Mouse (Mus musculus) activated CD4-positive, CD25-positive, alpha-beta regulatory T cell, adult 4 months (primary cell): Measurements from ENCODE around the gene Ms4a2. TPM values are rescaled to one million over a fixed set of nuclear protein-coding genes. Genes with fewer than 3 reads are reported as not detected.

Experiments
- ATAC-seq: one replicate; pipeline ENCODE4 v1.8.0; 2017
- polyA plus RNA-seq, 2 experiments: library from polyadenylated mRNA; unstranded; fragments of 100-300 nt; shearing (Covaris generic); gene quantifications; one replicate each; pipeline ENCODE4 v1.2.1; 2017

Gene Ms4a2
- polyA plus RNA-seq, 2 experiments from 2014 or later = not detected

- ATAC-seq = no peak
These were observed 48.6 kb downstream of the Ms4a2 start for GRCm38 (mm10) chr19:11574965-11575364.

Other genes with a start within 250 kb of the Ms4a2 start
- gene Ms4a4a, start 248.2 kb downstream of the Ms4a2 start, polyA plus RNA-seq = 1 to 10 TPM in 1 of 2 experiments, not detected in 1; 1.3 TPM
- gene Ms4a4c, start 218.9 kb downstream of the Ms4a2 start, polyA plus RNA-seq = 10 to 100 TPM; 51.6 to 56.7 TPM
- gene Ms4a4b, start 180.2 kb downstream of the Ms4a2 start, polyA plus RNA-seq = 1,000 to 10,000 TPM; 2,094 to 2,461 TPM
- gene Ms4a6c, start 154.4 kb downstream of the Ms4a2 start, polyA plus RNA-seq = 10 to 100 TPM; 12.5 to 13.3 TPM
- 100 to 1,000 TPM; 497 to 564 TPM for gene Gm8369, start 137.8 kb downstream of the Ms4a2 start, polyA plus RNA-seq
- gene Ms4a6b, start 107.2 kb downstream of the Ms4a2 start, polyA plus RNA-seq = 1,000 to 10,000 TPM; 1,243 to 1,295 TPM
- gene Ms4a4d, start 86.9 kb downstream of the Ms4a2 start, polyA plus RNA-seq = 1 to 10 TPM; 4.1 to 4.9 TPM
- 10 to 100 TPM; 14.3 to 14.9 TPM for gene Ms4a6d, start 18.9 kb downstream of the Ms4a2 start, polyA plus RNA-seq
- gene Ms4a3, start 17.1 kb upstream of the Ms4a2 start, polyA plus RNA-seq = not detected
- not detected for gene Oosp2, start 36.8 kb upstream of the Ms4a2 start, polyA plus RNA-seq
- gene Oosp1, start 67.4 kb upstream of the Ms4a2 start, polyA plus RNA-seq = not detected
- gene Oosp3, start 73.3 kb upstream of the Ms4a2 start, polyA plus RNA-seq = not detected
- gene Gif, start 123.8 kb upstream of the Ms4a2 start, polyA plus RNA-seq = not detected
- gene Mrpl16, start 146.7 kb upstream of the Ms4a2 start, polyA plus RNA-seq = 10 to 100 TPM; 51.5 to 52.4 TPM
- gene Stx3, start 195.7 kb upstream of the Ms4a2 start, polyA plus RNA-seq = 1 to 10 TPM; 1.8 to 2.9 TPM
- gene Olfr1417, start 215.5 kb upstream of the Ms4a2 start, polyA plus RNA-seq = not detected
- not detected for gene Olfr1418, start 237.3 kb upstream of the Ms4a2 start, polyA plus RNA-seq